Mouse (Mus musculus): ENCODE results near the gene Dnah2.
A peak's percentile ranks its signal among the peaks of the same experiment; 100 is the strongest.

The Dnah2 gene

GRCm38 (mm10) chr11:69528031-69528390 lies 20.9 kb downstream of the Dnah2 start:
- DNase-seq (ENCODE audit: low spot score in 2 of 2) = no peak

- peak in 1 of 2 experiments; percentile 53 for DNase-seq (ENCODE audit: low spot score in 2 of 2)
Observed at GRCm38 (mm10) chr11:69527098-69528030, 21.5 kb downstream of the Dnah2 start.

GRCm38 (mm10) chr11:69526631-69527030 lies 22.3 kb downstream of the Dnah2 start:
- no peak for DNase-seq (ENCODE audit: low spot score in 2 of 2)

- DNase-seq (ENCODE audit: low spot score in 2 of 2) = no peak
Observed at GRCm38 (mm10) chr11:69525661-69526060, 23.2 kb downstream of the Dnah2 start.

GRCm38 (mm10) chr11:69523651-69524050 lies 25.3 kb downstream of the Dnah2 start:
- no peak for DNase-seq (ENCODE audit: low spot score in 2 of 2)

- no peak for DNase-seq (ENCODE audit: low spot score in 2 of 2)
Observed at GRCm38 (mm10) chr11:69521526-69522149, 27.3 kb downstream of the Dnah2 start.

- DNase-seq (ENCODE audit: low spot score in 2 of 2) = no peak
Observed at GRCm38 (mm10) chr11:69519976-69520375, 28.9 kb downstream of the Dnah2 start.

GRCm38 (mm10) chr11:69516661-69517060 lies 32.2 kb downstream of the Dnah2 start:
- no peak for DNase-seq (ENCODE audit: low spot score in 2 of 2)

GRCm38 (mm10) chr11:69516151-69516640 lies 32.7 kb downstream of the Dnah2 start:
- DNase-seq (ENCODE audit: low spot score in 2 of 2) = no peak

GRCm38 (mm10) chr11:69513840-69514239 lies 35.1 kb downstream of the Dnah2 start:
- peak; percentile 55 to 80 for DNase-seq (ENCODE audit: low spot score in 2 of 2)

GRCm38 (mm10) chr11:69510796-69511496 lies 38.0 kb downstream of the Dnah2 start:
- DNase-seq (ENCODE audit: low spot score in 2 of 2) = no peak

GRCm38 (mm10) chr11:69503863-69504280 lies 45.0 kb downstream of the Dnah2 start:
- no peak for DNase-seq (ENCODE audit: low spot score in 2 of 2)

GRCm38 (mm10) chr11:69501555-69501954 lies 47.4 kb downstream of the Dnah2 start:
- no peak for DNase-seq (ENCODE audit: low spot score in 2 of 2)

GRCm38 (mm10) chr11:69499140-69499539 lies 49.8 kb downstream of the Dnah2 start:
- peak in 1 of 2 experiments; percentile 26 for DNase-seq (ENCODE audit: low spot score in 2 of 2)

GRCm38 (mm10) chr11:69491711-69492110 lies 57.2 kb downstream of the Dnah2 start:
- no peak for DNase-seq (ENCODE audit: low spot score in 2 of 2)

- DNase-seq (ENCODE audit: low spot score in 2 of 2) = no peak
Observed at GRCm38 (mm10) chr11:69490898-69491297, 58.0 kb downstream of the Dnah2 start.

GRCm38 (mm10) chr11:69487474-69487873 lies 61.4 kb downstream of the Dnah2 start:
- DNase-seq (ENCODE audit: low spot score in 2 of 2) = no peak

- DNase-seq (ENCODE audit: low spot score in 2 of 2) = no peak
Observed at GRCm38 (mm10) chr11:69477645-69478044, 71.3 kb downstream of the Dnah2 start.

GRCm38 (mm10) chr11:69476802-69477201 lies 72.1 kb downstream of the Dnah2 start:
- no peak for DNase-seq (ENCODE audit: low spot score in 2 of 2)

GRCm38 (mm10) chr11:69474737-69475136 lies 74.2 kb downstream of the Dnah2 start:
- DNase-seq (ENCODE audit: low spot score in 2 of 2) = no peak

GRCm38 (mm10) chr11:69472687-69473086 lies 76.2 kb downstream of the Dnah2 start:
- DNase-seq (ENCODE audit: low spot score in 2 of 2) = no peak

- no peak for DNase-seq (ENCODE audit: low spot score in 2 of 2)
Observed at GRCm38 (mm10) chr11:69471491-69471890, 77.4 kb downstream of the Dnah2 start.
